Mouse (Mus musculus) kidney, embryonic 14.5 days (tissue): ENCODE measurements around the gene Il1rn. TPM values are rescaled to one million over a fixed set of nuclear protein-coding genes. Genes with fewer than 3 reads are reported as not detected.

ENCODE experiments used
- ATAC-seq: fragments of 200-750 bp; cut with Nextera tagmentation; 2 replicates; pipeline ENCODE4 v1.8.0; 2017; ENCODE audit warnings: moderate number of reproducible peaks, mild to moderate bottlenecking, moderate TSS enrichment, moderate library complexity; ENCODE audit not compliant: low FRiP score, low TSS enrichment
- H3K27ac ChIP-seq: fragments of 300-500 bp; sonication (generic); 2 replicates; pipeline ENCODE4 v1.5.1; 2014; ENCODE audit warnings: low read depth, mild to moderate bottlenecking, low read length, moderate library complexity, mixed read lengths
- H3K27me3 ChIP-seq: fragments of 300-500 bp; sonication (generic); 2 replicates; pipeline ENCODE4 v1.6.1; 2014; ENCODE audit warnings: mild to moderate bottlenecking, low read length; ENCODE audit not compliant: control insufficient read depth, insufficient read depth
- H3K36me3 ChIP-seq: fragments of 300-500 bp; sonication (generic); 2 replicates; pipeline ENCODE4 v1.6.1; 2014; ENCODE audit warnings: low read length, mixed read lengths; ENCODE audit not compliant: control insufficient read depth, insufficient read depth
- H3K4me1 ChIP-seq: fragments of 300-500 bp; sonication (generic); 2 replicates; pipeline ENCODE4 v1.6.1; 2014; ENCODE audit warnings: low read length, mixed read lengths; ENCODE audit not compliant: control insufficient read depth, insufficient read depth
- H3K4me2 ChIP-seq: fragments of 300-500 bp; sonication (generic); replicated peaks from 2 replicates; pipeline ENCODE4 v1.6.1; 2014; ENCODE audit warnings: low read depth, mild to moderate bottlenecking, low read length
- H3K4me3 ChIP-seq: fragments of 300-500 bp; sonication (generic); 2 replicates; pipeline ENCODE4 v1.5.1; 2014; ENCODE audit warnings: mild to moderate bottlenecking, low read length
- H3K9ac ChIP-seq: fragments of 300-500 bp; sonication (generic); 2 replicates; pipeline ENCODE4 v1.6.1; 2014; ENCODE audit warnings: low read depth, mild to moderate bottlenecking, low read length, moderate library complexity
- H3K9me3 ChIP-seq: fragments of 300-500 bp; sonication (generic); 2 replicates; pipeline ENCODE4 v1.6.1; 2016; ENCODE audit warnings: low read length; ENCODE audit not compliant: control insufficient read depth
- WGBS: fragments of 180-500 bp; shearing (Covaris S2); extraction: QIAGEN DNeasy Blood & Tissue Kit; methylation state at CpG from one replicate; pipeline ENCODE4 v1.1.7; 2014; 5-methylcytosine and 5-hydroxymethylcytosine counted together
- polyA plus RNA-seq: library from polyadenylated mRNA; unstranded; fragments of >200 nt; fragmentation: Nextera tagmentation; extraction: Ambion mirVana; gene quantifications from 2 replicates; pipeline ENCODE4 v1.2.1, GENCODE M21; 2014

Gene Il1rn
- polyA plus RNA-seq, 1 experiment from 2014 or later: 1.5 TPM

- ATAC-seq: no peak
- Histone ChIP-seq H3K36me3 (no peaks in the 10 kb centered on the region), H3K4me3 (no peak overlapping the region), H3K27ac (no peak overlapping the region), H3K27me3 (no peaks in the 10 kb centered on the region), H3K4me2 (no peak overlapping the region), H3K9ac (no peak overlapping the region), H3K9me3 (no peaks in the 10 kb centered on the region), H3K4me1 (no peaks in the 10 kb centered on the region)
- 65% methylated on average over 4 of the region's 4 CpGs for WGBS
Observed at GRCm38 (mm10) chr2:24344619-24345018, 8.0 kb downstream of the Il1rn start.

- Histone ChIP-seq H3K36me3 (no peaks in the 10 kb centered on the region), H3K27me3 (no peaks in the 10 kb centered on the region), H3K9me3 (no peaks in the 10 kb centered on the region), H3K9ac (no peak overlapping the region), H3K4me3 (no peak overlapping the region), H3K4me1 (no peaks in the 10 kb centered on the region), H3K4me2 (no peak overlapping the region), H3K27ac (no peak overlapping the region)
- WGBS: 77% methylated on average over 8 of the region's 8 CpGs
- no peak for ATAC-seq
Observed at GRCm38 (mm10) chr2:24345056-24345455, 8.4 kb downstream of the Il1rn start.

- no peak overlapping the region for H3K4me3 ChIP-seq
- no peaks in the 10 kb centered on the region for H3K9me3 ChIP-seq
- no peaks in the 10 kb centered on the region for H3K27me3 ChIP-seq
- H3K4me1 ChIP-seq: no peaks in the 10 kb centered on the region
- no peaks in the 10 kb centered on the region for H3K36me3 ChIP-seq
- H3K4me2 ChIP-seq: no peak overlapping the region
- no peak overlapping the region for H3K27ac ChIP-seq
- no peak overlapping the region for H3K9ac ChIP-seq
- ATAC-seq: no peak
- 89% methylated on average over 1 of the region's 1 CpGs for WGBS
Observed at GRCm38 (mm10) chr2:24347926-24348325, 11.3 kb downstream of the Il1rn start.

- Histone ChIP-seq H3K4me2 (no peak overlapping the region), H3K9me3 (no peaks in the 10 kb centered on the region), H3K36me3 (no peaks in the 10 kb centered on the region), H3K4me3 (no peak overlapping the region), H3K4me1 (no peaks in the 10 kb centered on the region), H3K27ac (no peak overlapping the region), H3K9ac (no peak overlapping the region), H3K27me3 (no peaks in the 10 kb centered on the region)
- WGBS: 86% methylated on average over 2 of the region's 2 CpGs
- no peak for ATAC-seq
Observed at GRCm38 (mm10) chr2:24351159-24351558, 14.5 kb downstream of the Il1rn start.

- no peak overlapping the region for H3K4me2 ChIP-seq
- H3K27ac ChIP-seq: no peak overlapping the region
- H3K27me3 ChIP-seq: no peaks in the 10 kb centered on the region
- H3K9me3 ChIP-seq: no peaks in the 10 kb centered on the region
- 94% methylated on average over 2 of the region's 2 CpGs for WGBS
- ATAC-seq: no peak
- H3K36me3 ChIP-seq: no peaks in the 10 kb centered on the region
- H3K4me3 ChIP-seq: no peak overlapping the region
- H3K9ac ChIP-seq: no peak overlapping the region
- no peaks in the 10 kb centered on the region for H3K4me1 ChIP-seq
Observed at GRCm38 (mm10) chr2:24353042-24353441, 16.4 kb downstream of the Il1rn start.

GRCm38 (mm10) chr2:24357642-24358041 lies 21.0 kb downstream of the Il1rn start:
- no peak overlapping the region for H3K9ac ChIP-seq
- 3% methylated on average over 1 of the region's 1 CpGs for WGBS
- H3K36me3 ChIP-seq: no peaks in the 10 kb centered on the region
- no peak overlapping the region for H3K27ac ChIP-seq
- H3K9me3 ChIP-seq: no peaks in the 10 kb centered on the region
- no peaks in the 10 kb centered on the region for H3K4me1 ChIP-seq
- no peaks in the 10 kb centered on the region for H3K27me3 ChIP-seq
- H3K4me2 ChIP-seq: no peak overlapping the region
- ATAC-seq: no peak
- H3K4me3 ChIP-seq: no peak overlapping the region

GRCm38 (mm10) chr2:24359347-24359746 lies 22.7 kb downstream of the Il1rn start:
- no peaks in the 10 kb centered on the region for H3K4me1 ChIP-seq
- H3K27ac ChIP-seq: no peak overlapping the region
- H3K9ac ChIP-seq: no peak overlapping the region
- 92% methylated on average over 1 of the region's 1 CpGs for WGBS
- no peaks in the 10 kb centered on the region for H3K27me3 ChIP-seq
- no peaks in the 10 kb centered on the region for H3K36me3 ChIP-seq
- H3K4me2 ChIP-seq: no peak overlapping the region
- no peaks in the 10 kb centered on the region for H3K9me3 ChIP-seq
- no peak overlapping the region for H3K4me3 ChIP-seq
- ATAC-seq: no peak

GRCm38 (mm10) chr2:24363818-24364217 lies 27.2 kb downstream of the Il1rn start:
- no peak overlapping the region for H3K4me3 ChIP-seq
- H3K9me3 ChIP-seq: no peaks in the 10 kb centered on the region
- 78% methylated on average over 3 of the region's 3 CpGs for WGBS
- no peak overlapping the region for H3K27ac ChIP-seq
- no peak overlapping the region for H3K4me2 ChIP-seq
- no peaks in the 10 kb centered on the region for H3K27me3 ChIP-seq
- no peaks in the 10 kb centered on the region for H3K36me3 ChIP-seq
- 0 out of 2 replicates have a peak, but pooled peaks cover 5% of the 10 kb centered on the region for H3K4me1 ChIP-seq
- no peak for ATAC-seq
- no peak overlapping the region for H3K9ac ChIP-seq

GRCm38 (mm10) chr2:24366214-24366975 lies 29.7 kb downstream of the Il1rn start:
- H3K9ac ChIP-seq: no peak overlapping the region
- H3K36me3 ChIP-seq: no peaks in the 10 kb centered on the region
- H3K4me1 ChIP-seq: 0 out of 2 replicates have a peak, but pooled peaks cover 5% of the 10 kb centered on the region
- no peaks in the 10 kb centered on the region for H3K9me3 ChIP-seq
- no peak overlapping the region for H3K4me2 ChIP-seq
- whole genome bisulfite sequencing: 68% methylated on average over 12 of the region's 12 CpGs
- no peak for ATAC-seq
- no peaks in the 10 kb centered on the region for H3K27me3 ChIP-seq
- no peak overlapping the region for H3K4me3 ChIP-seq
- no peak overlapping the region for H3K27ac ChIP-seq
